Mouse (Mus musculus) stomach, embryonic 15.5 days (tissue): ENCODE data around the gene Mblac2. TPM values are rescaled to one million over a fixed set of nuclear protein-coding genes. Genes with fewer than 3 reads are reported as not detected.
"Not testable (repeated sequence)": the region's sequence is repeated elsewhere in the genome, so short reads cannot be mapped to it uniquely, and the experiment has no call there.

ENCODE experiments used
- ATAC-seq: fragments of 200-750 bp; cut with Nextera tagmentation; 2 replicates; pipeline ENCODE4 v1.8.0; 2017; ENCODE audit warnings: low read depth, moderate number of reproducible peaks, moderate TSS enrichment; ENCODE audit not compliant: insufficient read depth, low FRiP score
- H3K27ac ChIP-seq: fragments of 300-500 bp; sonication (generic); 2 replicates; pipeline ENCODE4 v1.5.1; 2015; ENCODE audit warnings: mild to moderate bottlenecking, inconsistent platforms
- H3K27me3 ChIP-seq: fragments of 300-500 bp; sonication (generic); replicated peaks from 2 replicates; pipeline ENCODE4 v1.6.1; 2015; ENCODE audit warnings: inconsistent platforms
- H3K36me3 ChIP-seq: fragments of 300-500 bp; sonication (generic); 2 replicates; pipeline ENCODE4 v1.6.1; 2015; ENCODE audit warnings: inconsistent platforms
- H3K4me1 ChIP-seq: fragments of 300-500 bp; sonication (generic); 2 replicates; pipeline ENCODE4 v1.6.1; 2015; ENCODE audit warnings: inconsistent platforms
- H3K4me2 ChIP-seq: fragments of 300-500 bp; sonication (generic); 2 replicates; pipeline ENCODE4 v1.6.1; 2015; ENCODE audit warnings: mild to moderate bottlenecking, inconsistent platforms
- H3K4me3 ChIP-seq: fragments of 300-500 bp; sonication (generic); replicated peaks from 2 replicates; pipeline ENCODE4 v1.5.1; 2015; ENCODE audit warnings: inconsistent platforms
- H3K9ac ChIP-seq: fragments of 300-500 bp; sonication (generic); 2 replicates; pipeline ENCODE4 v1.6.1; 2015; ENCODE audit warnings: inconsistent platforms
- H3K9me3 ChIP-seq: fragments of 300-500 bp; sonication (generic); 2 replicates; pipeline ENCODE4 v1.6.1; 2016; ENCODE audit warnings: inconsistent platforms
- WGBS: fragments of 180-500 bp; shearing (Covaris S2); methylation state at CpG from one replicate; pipeline ENCODE4 v1.1.7; 2015; 5-methylcytosine and 5-hydroxymethylcytosine counted together
- polyA plus RNA-seq: library from polyadenylated mRNA; unstranded; fragments of >200 nt; fragmentation: Nextera tagmentation; extraction: Ambion mirVana; gene quantifications from 2 replicates; pipeline ENCODE4 v1.2.1, GENCODE M21; 2015

Gene Mblac2
- polyA plus RNA-seq, 1 experiment from 2014 or later: 9.2 TPM

DNA sequence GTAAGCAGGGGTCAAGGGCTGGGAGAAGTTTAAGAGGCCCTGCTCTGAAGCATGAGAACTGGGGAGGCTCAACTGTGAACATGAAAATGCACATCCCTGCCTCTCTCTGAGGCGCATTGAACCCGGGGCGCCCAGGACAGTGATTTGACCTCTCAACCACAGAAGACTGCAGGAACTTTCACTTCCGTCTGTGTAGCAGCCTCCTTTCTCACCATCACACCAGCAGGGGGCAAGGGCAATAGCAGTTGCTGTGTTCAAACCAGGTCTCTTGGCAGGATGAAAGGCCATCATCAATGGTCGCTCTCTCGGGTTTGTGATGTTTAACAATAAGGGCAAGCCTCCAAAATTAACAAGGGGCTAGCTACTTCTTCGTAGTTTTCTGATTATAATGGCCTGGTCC is 8.0 kb upstream of the Mblac2 start:
- Histone ChIP-seq H3K4me1 (no peaks in the 10 kb centered on the region), H3K4me3 (no peak overlapping the region), H3K27me3 (no peaks in the 10 kb centered on the region), H3K9ac (no peak overlapping the region), H3K36me3 (no peaks in the 10 kb centered on the region), H3K27ac (no peak overlapping the region), H3K9me3 (no peaks in the 10 kb centered on the region), H3K4me2 (no peak overlapping the region)
- 83% methylated on average over 7 of the region's 7 CpGs for WGBS
- ATAC-seq: no peak

DNA sequence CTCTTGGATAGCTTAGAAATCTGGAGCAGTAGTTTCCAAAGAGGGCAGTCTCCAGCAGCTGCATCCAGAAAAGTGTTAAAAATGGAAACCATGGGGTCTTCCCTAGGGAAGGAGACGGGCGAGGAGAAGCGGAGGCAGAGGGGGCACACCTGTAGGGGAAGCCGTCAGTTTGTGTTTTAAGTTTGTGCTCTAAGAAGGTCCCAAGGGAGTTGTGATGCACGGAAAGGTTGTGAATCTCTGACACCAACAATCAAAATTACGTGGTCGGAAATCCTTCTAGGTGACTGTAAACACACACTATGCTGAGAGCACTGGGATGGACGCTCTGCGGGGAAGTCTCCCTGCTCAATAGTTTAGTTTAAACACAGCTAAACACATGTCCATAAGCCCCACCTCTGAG is 7.5 kb upstream of the Mblac2 start:
- no peak overlapping the region for H3K9ac ChIP-seq
- H3K4me2 ChIP-seq: no peak overlapping the region
- no peaks in the 10 kb centered on the region for H3K36me3 ChIP-seq
- no peaks in the 10 kb centered on the region for H3K9me3 ChIP-seq
- ATAC-seq: no peak
- no peaks in the 10 kb centered on the region for H3K4me1 ChIP-seq
- no peak overlapping the region for H3K4me3 ChIP-seq
- H3K27ac ChIP-seq: no peak overlapping the region
- WGBS: 71% methylated on average over 9 of the region's 9 CpGs
- no peaks in the 10 kb centered on the region for H3K27me3 ChIP-seq

- 94% methylated on average over 5 of the region's 5 CpGs for WGBS
- H3K27me3 ChIP-seq: no peaks in the 10 kb centered on the region
- no peak overlapping the region for H3K9ac ChIP-seq
- no peak overlapping the region for H3K4me2 ChIP-seq
- no peak for ATAC-seq
- H3K4me3 ChIP-seq: no peak overlapping the region
- no peaks in the 10 kb centered on the region for H3K9me3 ChIP-seq
- no peaks in the 10 kb centered on the region for H3K4me1 ChIP-seq
- no peak overlapping the region for H3K27ac ChIP-seq
- H3K36me3 ChIP-seq: no peaks in the 10 kb centered on the region
These were observed 4.8 kb upstream of the Mblac2 start for GRCm38 (mm10) chr13:81706311-81706710.

GRCm38 (mm10) chr13:81709805-81710204 is 1.3 kb upstream of the Mblac2 start:
- Histone ChIP-seq H3K27me3 (no peaks in the 10 kb centered on the region), H3K4me1 (no peaks in the 10 kb centered on the region; the same call in 1 of the 2 replicates), H3K27ac (no peak overlapping the region), H3K9me3 (no peaks in the 10 kb centered on the region), H3K36me3 (no peaks in the 10 kb centered on the region), H3K4me3 (peak overlapping the region; percentile 95), H3K4me2 (peak overlapping the region; percentile 99), H3K9ac (no peak overlapping the region)
- WGBS: 39% methylated on average over 4 of the region's 4 CpGs
- ATAC-seq: no peak

DNA sequence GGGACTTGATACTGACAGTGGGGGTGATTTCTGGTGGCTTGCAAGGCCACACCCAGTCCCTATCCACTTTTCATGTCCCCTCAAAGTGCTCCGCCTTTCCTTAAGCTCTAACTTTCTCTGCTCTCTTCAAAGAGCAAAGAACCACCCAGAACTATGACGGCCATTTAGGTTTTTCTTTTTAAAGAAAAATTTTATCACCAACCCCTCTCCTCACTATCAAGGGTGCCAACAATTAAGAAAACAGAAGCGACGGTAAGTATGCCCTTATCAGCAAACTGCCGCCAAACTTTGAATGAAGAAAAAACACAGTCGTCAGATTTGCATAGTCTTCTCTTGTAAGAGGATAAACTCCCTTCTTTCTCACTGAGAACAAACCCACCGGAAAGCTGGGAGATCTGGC is 875 bp upstream of the Mblac2 start:
- no peaks in the 10 kb centered on the region; the same call in 1 of the 2 replicates for H3K4me1 ChIP-seq
- no peaks in the 10 kb centered on the region for H3K36me3 ChIP-seq
- no peaks in the 10 kb centered on the region for H3K9me3 ChIP-seq
- WGBS: 0% methylated on average over 7 of the region's 7 CpGs
- no peak for ATAC-seq
- peak overlapping the region; percentile 54; the same call in 1 of the 2 replicates for H3K9ac ChIP-seq
- H3K4me3 ChIP-seq: peak overlapping the region; percentile 95
- H3K27me3 ChIP-seq: no peaks in the 10 kb centered on the region
- peak overlapping the region; percentile 94 for H3K27ac ChIP-seq
- H3K4me2 ChIP-seq: peak overlapping the region; percentile 99

- Histone ChIP-seq H3K27ac (peak overlapping the region; percentile 94), H3K4me2 (peak overlapping the region; percentile 99), H3K4me3 (peak overlapping the region; percentile 95), H3K36me3 (no peaks in the 10 kb centered on the region), H3K9me3 (no peaks in the 10 kb centered on the region), H3K27me3 (no peaks in the 10 kb centered on the region), H3K4me1 (no peaks in the 10 kb centered on the region; the same call in 1 of the 2 replicates), H3K9ac (peak overlapping the region; percentile 56; the same call in 1 of the 2 replicates)
- 2% methylated on average over 42 of the region's 42 CpGs for WGBS
- peak; percentile 7; the same call in 1 of the 2 replicates for ATAC-seq
These were observed 618 bp downstream of the Mblac2 start for GRCm38 (mm10) chr13:81711546-81712371.

- WGBS: 95% methylated on average over 1 of the region's 1 CpGs
- no peak overlapping the region for H3K4me2 ChIP-seq
- H3K27ac ChIP-seq: no peak overlapping the region
- no peaks in the 10 kb centered on the region for H3K9me3 ChIP-seq
- H3K27me3 ChIP-seq: no peaks in the 10 kb centered on the region
- H3K36me3 ChIP-seq: no peaks in the 10 kb centered on the region
- no peak for ATAC-seq
- no peak overlapping the region for H3K9ac ChIP-seq
- no peak overlapping the region for H3K4me3 ChIP-seq
- no peaks in the 10 kb centered on the region; the same call in 1 of the 2 replicates for H3K4me1 ChIP-seq
These were observed 2.8 kb downstream of the Mblac2 start for GRCm38 (mm10) chr13:81713896-81714295.

GRCm38 (mm10) chr13:81728141-81728540 is 17.0 kb downstream of the Mblac2 start:
- ATAC-seq, H3K9ac ChIP-seq, H3K27ac ChIP-seq, H3K27me3 ChIP-seq, H3K4me3 ChIP-seq, H3K9me3 ChIP-seq, H3K36me3 ChIP-seq, H3K4me1 ChIP-seq, H3K4me2 ChIP-seq: not testable (repeated sequence)
- WGBS: 54% methylated on average over 12 of the region's 12 CpGs

DNA sequence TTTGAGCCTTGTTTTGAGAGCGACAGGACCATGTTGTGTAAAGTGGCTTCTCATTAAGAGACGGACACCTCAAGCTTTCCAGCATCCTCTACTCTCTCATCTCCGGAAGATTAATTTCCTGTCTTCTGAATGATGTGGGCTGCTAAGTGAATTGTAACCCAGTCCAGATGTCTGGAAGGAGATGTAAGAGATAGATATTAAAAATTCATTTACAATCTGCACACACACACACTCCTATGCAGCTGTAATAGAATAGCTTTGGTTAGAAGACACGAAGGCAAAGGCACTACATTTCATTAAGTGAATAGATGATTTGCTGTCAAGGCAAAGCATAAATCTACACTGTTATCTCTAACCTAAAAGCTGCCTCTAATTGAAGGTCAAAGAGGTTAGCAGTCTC is 18.0 kb downstream of the Mblac2 start:
- ATAC-seq: no peak
- no peak overlapping the region for H3K9ac ChIP-seq
- WGBS: 55% methylated on average over 4 of the region's 4 CpGs

DNA sequence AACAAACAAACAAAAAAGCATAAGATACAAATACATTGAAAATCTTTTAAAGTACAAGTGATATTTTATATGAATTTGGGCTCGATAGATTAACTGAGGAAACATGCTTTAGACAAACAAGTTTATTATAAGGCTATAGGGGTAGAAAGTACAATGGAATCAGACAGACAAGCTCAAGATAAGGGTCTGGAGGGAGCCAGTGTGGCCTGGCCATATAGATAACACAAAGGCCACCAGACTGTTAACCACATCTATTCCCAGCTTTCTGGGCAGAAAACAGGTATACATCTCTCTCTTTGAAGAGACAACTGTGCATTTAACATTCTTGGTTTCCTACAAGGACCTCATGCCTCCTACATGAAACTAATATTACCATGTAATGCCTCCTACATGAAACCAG is 19.2 kb downstream of the Mblac2 start:
- WGBS: 89% methylated on average over 1 of the region's 1 CpGs
- Histone ChIP-seq H3K4me3 (no peak overlapping the region), H3K9me3 (no peaks in the 10 kb centered on the region), H3K4me1 (no peaks in the 10 kb centered on the region), H3K4me2 (no peak overlapping the region), H3K9ac (no peak overlapping the region), H3K27me3 (no peaks in the 10 kb centered on the region), H3K27ac (no peak overlapping the region), H3K36me3 (no peaks in the 10 kb centered on the region)
- no peak for ATAC-seq

More for the DNA sequence above, 18.0 kb downstream of the Mblac2 start:
- Histone ChIP-seq H3K27ac (no peak overlapping the region), H3K4me3 (no peak overlapping the region), H3K4me1 (no peaks in the 10 kb centered on the region), H3K27me3 (no peaks in the 10 kb centered on the region), H3K36me3 (no peaks in the 10 kb centered on the region), H3K4me2 (no peak overlapping the region), H3K9me3 (no peaks in the 10 kb centered on the region)

DNA sequence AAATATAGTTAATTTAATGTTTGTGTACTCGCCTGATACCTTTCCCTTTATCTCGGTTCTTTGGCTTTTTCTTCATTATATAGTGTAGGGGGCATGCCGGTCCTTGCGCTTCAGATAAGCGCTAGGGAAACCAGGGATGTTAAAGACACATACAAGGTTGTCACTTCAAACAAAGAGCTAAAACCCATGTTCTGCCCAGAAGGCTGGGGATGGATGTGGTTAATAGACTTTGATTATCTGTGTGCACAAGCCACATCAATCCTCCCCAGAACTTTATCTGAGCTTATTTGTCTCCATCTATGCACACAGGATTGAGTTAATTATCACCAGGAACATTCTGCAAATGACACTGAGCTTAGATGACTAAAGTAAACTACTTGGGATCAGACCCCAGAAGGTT is 25.5 kb downstream of the Mblac2 start:
- no peaks in the 10 kb centered on the region for H3K4me1 ChIP-seq
- ATAC-seq: no peak
- no peak overlapping the region for H3K9ac ChIP-seq
- no peaks in the 10 kb centered on the region for H3K9me3 ChIP-seq
- no peak overlapping the region for H3K4me3 ChIP-seq
- WGBS: 75% methylated on average over 5 of the region's 5 CpGs
- no peak overlapping the region for H3K4me2 ChIP-seq
- H3K36me3 ChIP-seq: no peaks in the 10 kb centered on the region
- no peaks in the 10 kb centered on the region for H3K27me3 ChIP-seq
- H3K27ac ChIP-seq: no peak overlapping the region

GRCm38 (mm10) chr13:81740898-81741297 is 29.8 kb downstream of the Mblac2 start:
- H3K27ac ChIP-seq: no peak overlapping the region
- no peaks in the 10 kb centered on the region for H3K36me3 ChIP-seq
- peak; percentile 56; the same call in 1 of the 2 replicates for ATAC-seq
- H3K27me3 ChIP-seq: no peaks in the 10 kb centered on the region
- no peak overlapping the region for H3K4me2 ChIP-seq
- WGBS: 44% methylated on average over 3 of the region's 3 CpGs
- no peak overlapping the region for H3K9ac ChIP-seq
- H3K4me3 ChIP-seq: no peak overlapping the region
- H3K4me1 ChIP-seq: no peaks in the 10 kb centered on the region
- H3K9me3 ChIP-seq: no peaks in the 10 kb centered on the region
